ENCODE assay signal across 11 mouse cellular contexts in genomic region chr15:80930048-80930571, GRCm38 (mm10). TPM values are rescaled to one million over a fixed set of nuclear protein-coding genes. Genes with fewer than 3 reads are reported as not detected.
A peak's percentile ranks its signal among the peaks of the same experiment; 100 is the strongest.
DNase-seq lines count a peak whose midpoint lies in the region; ATAC-seq lines count a peak whose summit lies in the region.
"Had no signal": no experiment of that assay in that cellular context is flagged by ENCODE, and none has a peak within 500 bp of the region (broad histone marks: within the 10 kb centered on the region; RNA-seq: fewer than 3 reads in every experiment).

No protein-coding gene starts in this region.

- no peak for DNase-seq in heart, adult 8-10 months (ENCODE audit: low spot score)
- peak; percentile 50 for DNase-seq in ES-CJ7 (ENCODE audit: low read depth, low spot score)
- DNase-seq in embryonic facial prominence, embryonic 11.5 days (ENCODE audit: low spot score), result peak; percentile 90
- DNase-seq in lung, postnatal 14 days, result peak; percentile 28
- no peak for DNase-seq in gastrocnemius, postnatal 36 days
- DNase-seq in adrenal gland, postnatal 36 days, result no peak
- no peak for DNase-seq in right cerebral cortex, adult 2 months (ENCODE audit: low spot score in 2 of 2)
- DNase-seq: retina, postnatal 1 day had no signal

- peak; percentile 51; the same call in 1 of the 2 replicates for ATAC-seq in heart, embryonic 12.5 days (ENCODE audit: insufficient number of reproducible peaks, low FRiP score)
- ATAC-seq in embryonic facial prominence, embryonic 11.5 days (replicated peaks; ENCODE audit: insufficient number of reproducible peaks, low FRiP score, low TSS enrichment, low read depth), result peak; percentile 85

- H3K9ac ChIP-seq in heart, embryonic 12.5 days, result peak overlapping the region; percentile 9
- H3K9ac ChIP-seq in embryonic facial prominence, embryonic 11.5 days (replicated peaks; ENCODE audit: low read length), result no peak overlapping the region
- H3K9ac ChIP-seq: liver, embryonic 15.5 days had no signal

- intact Hi-C loops in gastrocnemius, postnatal 36 days (cut with DNase I), result no loop called here

- H3K27ac ChIP-seq in heart, embryonic 12.5 days (ENCODE audit: poor library complexity, severe bottlenecking), result 0 out of 2 replicates have a peak overlapping the region, but pooled peaks have one; percentile 51
- H3K27ac ChIP-seq in embryonic facial prominence, embryonic 11.5 days (replicated peaks; ENCODE audit: low read depth, low read length), result peak overlapping the region; percentile 47; the same call in 1 of the 2 replicates
- H3K27ac ChIP-seq: liver, embryonic 15.5 days had no signal

- H3K9me3 ChIP-seq in heart, embryonic 12.5 days (replicated peaks), result no peaks in the 10 kb centered on the region
- no peaks in the 10 kb centered on the region for H3K9me3 ChIP-seq in embryonic facial prominence, embryonic 11.5 days (replicated peaks; ENCODE audit: control insufficient read depth, low read length)
- H3K9me3 ChIP-seq: liver, embryonic 15.5 days had no signal

- H3K36me3 ChIP-seq in heart, embryonic 12.5 days, result peaks cover 63% of the 10 kb centered on the region
- peaks cover 7% of the 10 kb centered on the region for H3K36me3 ChIP-seq in embryonic facial prominence, embryonic 11.5 days (replicated peaks; ENCODE audit: control insufficient read depth, insufficient read depth, low read depth, low read length)

- WGBS in heart, embryonic 12.5 days, result 15% methylated on average over 14 of the region's 16 CpGs
- WGBS in embryonic facial prominence, embryonic 11.5 days, result 12% methylated on average over 14 of the region's 16 CpGs

- H3K4me1 ChIP-seq in heart, embryonic 12.5 days (replicated peaks), result peaks cover 12% of the 10 kb centered on the region
- no peaks in the 10 kb centered on the region for H3K4me1 ChIP-seq in embryonic facial prominence, embryonic 11.5 days (ENCODE audit: control insufficient read depth, insufficient read depth, low read length)

- no peak overlapping the region for H3K4me3 ChIP-seq in heart, embryonic 12.5 days
- no peak overlapping the region for H3K4me3 ChIP-seq in embryonic facial prominence, embryonic 11.5 days (ENCODE audit: low read depth, low read length)
- H3K4me3 ChIP-seq: liver, embryonic 15.5 days had no signal

- H3K4me2 ChIP-seq in heart, embryonic 12.5 days, result peak overlapping the region; percentile 39; the same call in 1 of the 2 replicates
- H3K4me2 ChIP-seq in embryonic facial prominence, embryonic 11.5 days (ENCODE audit: low read depth, low read length), result peak overlapping the region; percentile 16; the same call in 1 of the 2 replicates
- H3K4me2 ChIP-seq: liver, embryonic 15.5 days had no signal

- H3K27me3 ChIP-seq in heart, embryonic 12.5 days (replicated peaks), result no peaks in the 10 kb centered on the region
- no peaks in the 10 kb centered on the region for H3K27me3 ChIP-seq in embryonic facial prominence, embryonic 11.5 days (ENCODE audit: control insufficient read depth, insufficient read depth, low read length)
- H3K27me3 ChIP-seq: CH12.LX; liver, embryonic 15.5 days had no signal

RNA-seq across cellular contexts. Expression of gene Adsl, which starts 18.2 kb away (rescaled TPM):
- 162 and 167 TPM in 2 replicates for polyA plus RNA-seq in heart, embryonic 12.5 days (2016; fragmentation: Nextera tagmentation; extraction: Ambion mirVana)
- 10 to 100 TPM; 73.6 to 84.8 (median 76.1) TPM for total RNA-seq in heart, adult 8-10 months (2022)
- polyA plus RNA-seq in embryonic facial prominence, embryonic 11.5 days (2014; fragmentation: Nextera tagmentation; extraction: Ambion mirVana), result 163 and 168 TPM in 2 replicates
- 100 to 1,000 TPM; 170 to 198 TPM for total RNA-seq in gastrocnemius, postnatal 36 days (2021)
- 10 to 100 TPM; 39.9 to 42.4 TPM for total RNA-seq in adrenal gland, postnatal 36 days (2021)

RNA-seq across cellular contexts. Expression of gene Sgsm3, which starts 47.5 kb away (rescaled TPM):
- 15.7 and 19.0 TPM in 2 replicates for polyA plus RNA-seq in heart, embryonic 12.5 days (2016; fragmentation: Nextera tagmentation; extraction: Ambion mirVana)
- 10 to 100 TPM; 11.0 to 14.6 (median 11.7) TPM for total RNA-seq in heart, adult 8-10 months (2022)
- polyA plus RNA-seq in embryonic facial prominence, embryonic 11.5 days (2014; fragmentation: Nextera tagmentation; extraction: Ambion mirVana), result 16.4 and 22.1 TPM in 2 replicates
- total RNA-seq in gastrocnemius, postnatal 36 days (2021), result 10 to 100 TPM; 11.8 to 17.8 TPM
- total RNA-seq in adrenal gland, postnatal 36 days (2021), result 10 to 100 TPM; 15.9 to 23.8 TPM

Comparison
In these comparisons a context has a peak if more than half of its experiments do, and no peak if none do; other contexts are left out.
1. DNase-seq: peak in ES-CJ7 (single experiment), embryonic facial prominence, embryonic 11.5 days (single experiment) and lung, postnatal 14 days (single experiment); none in heart, adult 8-10 months (single experiment), gastrocnemius, postnatal 36 days (0 of 2), adrenal gland, postnatal 36 days (0 of 2) and right cerebral cortex, adult 2 months (0 of 2).